Mouse (Mus musculus) layer of hippocampus, adult 18-20 months (tissue): ENCODE measurements at regions not wholly inside any gene's neighbourhood (a gene's known extent, or its start where the extent isn't known, plus 50 kb on each side); places are given as distances from the start of the nearest gene placed in this dataset.
A peak's percentile ranks its signal among the peaks of the same experiment; 100 is the strongest.

Experiments
- DNase-seq, 2 experiments: peaks; one replicate each; pipeline ENCODE4 v3.0.0; 2022; ENCODE audit warnings: low spot score in 2 of 2

DNA sequence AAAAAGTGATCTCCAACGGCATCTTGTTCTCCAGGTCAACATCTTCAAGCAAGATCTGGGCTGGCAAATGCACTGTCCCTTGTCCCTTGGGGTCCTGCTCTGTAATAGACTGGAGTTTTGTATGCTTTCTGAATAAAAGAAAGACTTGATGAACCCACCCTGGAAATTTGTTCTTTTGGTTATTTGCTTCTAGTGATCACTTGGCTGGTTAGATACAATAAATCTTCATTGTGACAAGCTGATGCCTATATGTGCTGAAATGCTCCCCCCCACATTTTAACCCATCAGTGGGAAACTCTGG lies 65.0 kb downstream of the Dmac1 start:
- DNase-seq: no peak

DNA sequence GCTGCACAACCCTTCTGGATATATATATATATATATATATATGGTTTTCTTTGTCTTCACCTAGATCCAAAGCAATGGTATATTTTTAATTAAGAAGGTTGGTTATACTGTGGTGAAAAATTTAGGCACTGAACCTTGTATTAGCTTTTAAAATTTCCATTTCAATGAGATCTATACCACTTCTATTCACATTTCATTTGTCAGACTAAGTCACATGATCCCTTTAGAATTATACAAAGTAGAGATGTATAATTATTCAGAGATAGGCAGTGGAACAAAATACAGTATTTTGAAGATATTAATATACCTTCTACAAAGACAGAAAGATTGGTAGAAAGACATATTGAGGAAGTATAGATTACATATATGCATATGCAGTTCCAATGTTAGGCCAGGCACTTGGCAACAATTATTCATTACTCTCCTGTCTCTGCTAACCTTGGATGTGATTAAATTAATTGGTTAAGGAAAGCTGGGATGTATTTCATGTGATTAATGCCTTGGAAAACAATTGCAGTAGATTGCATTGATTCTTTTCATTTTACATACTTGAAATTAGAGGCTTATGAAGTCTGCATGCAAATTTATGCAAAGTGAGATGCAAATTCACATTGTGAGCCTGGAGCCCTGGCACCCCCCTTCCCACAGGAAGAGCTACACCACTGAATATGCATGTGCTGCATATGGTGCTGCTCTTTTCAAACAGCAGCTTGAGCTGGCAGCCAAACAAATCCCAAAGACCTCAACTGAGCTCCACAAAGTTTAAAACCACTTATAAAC lies 65.5 kb downstream of the Dmac1 start:
- peak; percentile 54 to 68 for DNase-seq
